Mouse (Mus musculus): Measurements from ENCODE around the gene Hand2.

DNA sequence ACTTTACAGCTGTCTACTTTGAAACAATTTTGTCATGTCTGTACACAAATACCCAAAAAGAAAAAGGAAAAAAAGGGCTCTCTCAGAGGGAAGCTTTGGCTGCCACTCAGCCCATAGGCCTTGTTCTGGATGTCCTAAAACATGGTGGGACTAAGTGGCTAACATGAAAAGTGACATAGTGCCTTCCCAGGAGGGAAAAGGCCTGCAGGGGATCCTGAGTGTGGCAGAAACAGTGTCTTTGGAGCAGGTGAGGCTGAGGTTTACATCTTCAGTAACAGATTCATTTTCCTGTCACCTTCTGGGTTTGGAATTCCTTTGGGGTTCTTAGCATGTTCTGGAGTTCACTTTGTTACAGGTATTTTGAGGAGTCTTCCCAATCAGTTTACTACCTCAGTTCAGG lies 3.7 kb upstream of the Hand2 start:
- TF ChIP-seq CTCF (IDR thresholded peaks at IDR 0.05; ENCODE audit: insufficient read depth, low read depth, low read length) (no peak), POLR2A (IDR thresholded peaks at IDR 0.05; ENCODE audit: insufficient read depth, low read depth, low read length) (no peak)

Measured in olfactory bulb, adult 2 months (tissue).